Mouse (Mus musculus) thymus, adult 2 months (tissue): ENCODE data around the gene Retreg2. TPM values are rescaled to one million over a fixed set of nuclear protein-coding genes. Genes with fewer than 3 reads are reported as not detected.

Experiments
- DNase-seq: peaks from one replicate; pipeline ENCODE4 v3.0.0; 2021
- H3K27ac ChIP-seq: fragments of 200-500 bp; 2 replicates; pipeline ENCODE4 v1.5.1; 2012; ENCODE audit warnings: low read length, control low read depth; ENCODE audit not compliant: control insufficient read depth, insufficient read depth
- H3K27me3 ChIP-seq: fragments of 200-500 bp; 2 replicates; pipeline ENCODE4 v1.6.1; 2012; ENCODE audit warnings: mild to moderate bottlenecking, low read length, moderate library complexity, mixed read lengths; ENCODE audit not compliant: control insufficient read depth, insufficient read depth
- H3K36me3 ChIP-seq: fragments of 200-500 bp; 2 replicates; pipeline ENCODE4 v1.6.1; 2012; ENCODE audit warnings: mild to moderate bottlenecking, low read length, moderate library complexity; ENCODE audit not compliant: control insufficient read depth, insufficient read depth
- H3K4me1 ChIP-seq: fragments of 200-500 bp; replicated peaks from 2 replicates; pipeline ENCODE4 v1.6.1; 2012; ENCODE audit warnings: low read length; ENCODE audit not compliant: control insufficient read depth, insufficient read depth
- H3K4me3 ChIP-seq: fragments of 200-500 bp; 2 replicates; pipeline ENCODE4 v1.5.1; 2012; ENCODE audit warnings: mild to moderate bottlenecking, low read length, control low read depth, moderate library complexity; ENCODE audit not compliant: control insufficient read depth, insufficient read depth
- CTCF ChIP-seq: fragments of 200-500 bp; IDR thresholded peaks from 2 replicates; pipeline ENCODE4 v1.5.1; 2012; ENCODE audit warnings: mild to moderate bottlenecking, control low read depth, low read length, moderate library complexity, borderline replicate concordance; ENCODE audit not compliant: control insufficient read depth, poor library complexity, insufficient read depth; ENCODE audit errors: extremely low read depth
- POLR2A ChIP-seq: fragments of 200-500 bp; IDR thresholded peaks from 2 replicates; pipeline ENCODE4 v1.6.1; 2012; ENCODE audit warnings: mild to moderate bottlenecking, low read length, control low read depth, moderate library complexity; ENCODE audit not compliant: control insufficient read depth, poor library complexity, insufficient read depth; ENCODE audit errors: extremely low read depth
- WGBS: fragments of 180-500 bp; shearing (Covaris S2); methylation state at CpG from one replicate; pipeline ENCODE4 v1.1.7; 2018; 5-methylcytosine and 5-hydroxymethylcytosine counted together
- polyA plus RNA-seq: library from polyadenylated mRNA; depleted of rRNA; stranded (reverse); fragments of >200 nt; gene quantifications from 2 replicates; pipeline ENCODE4 v1.2.3, GENCODE M21; 2012

Retreg2 gene
- polyA plus RNA-seq, 1 experiment = 179 TPM

GRCm38 (mm10) chr1:75181377-75181870 lies 38.8 kb downstream of the Retreg2 start:
- WGBS = 98% methylated on average over 4 of the region's 4 CpGs
- TF ChIP-seq POLR2A (no peak), CTCF (no peak)
- Histone ChIP-seq H3K4me3 (no peak overlapping the region), H3K27ac (no peak overlapping the region), H3K27me3 (no peaks in the 10 kb centered on the region), H3K36me3 (peaks cover 11% of the 10 kb centered on the region), H3K4me1 (peaks cover 9% of the 10 kb centered on the region)
- no peak for DNase-seq

- no peak for TF ChIP-seq POLR2A
- TF ChIP-seq CTCF = peak; percentile 39; the same call in 1 of the 2 replicates
- 83% methylated on average over 4 of the region's 4 CpGs for WGBS
- H3K4me1 ChIP-seq = peaks cover 9% of the 10 kb centered on the region
- H3K36me3 ChIP-seq = peaks cover 17% of the 10 kb centered on the region
- H3K4me3 ChIP-seq = no peak overlapping the region
- H3K27me3 ChIP-seq = no peaks in the 10 kb centered on the region
- DNase-seq = no peak
- H3K27ac ChIP-seq = no peak overlapping the region
These were observed 39.6 kb downstream of the Retreg2 start for GRCm38 (mm10) chr1:75182160-75182559.

GRCm38 (mm10) chr1:75185495-75185894 lies 42.9 kb downstream of the Retreg2 start:
- H3K27me3 ChIP-seq = no peaks in the 10 kb centered on the region
- peaks cover 20% of the 10 kb centered on the region for H3K36me3 ChIP-seq
- H3K4me1 ChIP-seq = peaks cover 3% of the 10 kb centered on the region; the same call in 1 of the 2 replicates
- no peak for TF ChIP-seq CTCF
- TF ChIP-seq POLR2A = no peak
- no peak for DNase-seq
- H3K4me3 ChIP-seq = no peak overlapping the region
- 95% methylated on average over 11 of the region's 11 CpGs for WGBS
- no peak overlapping the region for H3K27ac ChIP-seq

- DNase-seq = no peak
- Histone ChIP-seq H3K36me3 (peaks cover 20% of the 10 kb centered on the region), H3K27ac (no peak overlapping the region), H3K4me3 (no peak overlapping the region), H3K27me3 (no peaks in the 10 kb centered on the region), H3K4me1 (peaks cover 9% of the 10 kb centered on the region)
- TF ChIP-seq POLR2A (no peak), CTCF (no peak)
These were observed 44.5 kb downstream of the Retreg2 start for GRCm38 (mm10) chr1:75187126-75187525.

GRCm38 (mm10) chr1:75187914-75188483 lies 45.4 kb downstream of the Retreg2 start:
- H3K4me1 ChIP-seq = peaks cover 11% of the 10 kb centered on the region
- TF ChIP-seq CTCF (no peak), POLR2A (no peak)
- no peaks in the 10 kb centered on the region for H3K27me3 ChIP-seq
- no peak overlapping the region for H3K27ac ChIP-seq
- H3K4me3 ChIP-seq = no peak overlapping the region
- no peak for DNase-seq
- peaks cover 16% of the 10 kb centered on the region for H3K36me3 ChIP-seq
- 28% methylated on average over 2 of the region's 2 CpGs for WGBS

GRCm38 (mm10) chr1:75190577-75190976 lies 48.0 kb downstream of the Retreg2 start:
- TF ChIP-seq POLR2A = no peak
- TF ChIP-seq CTCF = no peak
- no peak for DNase-seq
- Histone ChIP-seq H3K27ac (no peak overlapping the region), H3K27me3 (no peaks in the 10 kb centered on the region), H3K4me3 (no peak overlapping the region), H3K4me1 (peaks cover 11% of the 10 kb centered on the region), H3K36me3 (peaks cover 12% of the 10 kb centered on the region)
- WGBS = 84% methylated on average over 2 of the region's 2 CpGs
